In genomic region chr13:97744036-97744435, GRCm38 (mm10) we compare ENCODE assay signal across 21 mouse cellular contexts. TPM values are rescaled to one million over a fixed set of nuclear protein-coding genes. Genes with fewer than 3 reads are reported as not detected.
DNase-seq lines count a peak whose midpoint lies in the region; ATAC-seq and TF ChIP-seq lines count a peak whose summit lies in the region.
"Had no signal": no experiment of that assay in that cellular context is flagged by ENCODE, and none has a peak within 500 bp of the region (broad histone marks: within the 10 kb centered on the region; RNA-seq: fewer than 3 reads in every experiment).

No protein-coding gene starts in this region.

- H3K4me1 ChIP-seq in hindbrain, embryonic 10.5 days (replicated peaks) = peaks cover 55% of the 10 kb centered on the region
- H3K4me1 ChIP-seq in hindbrain, embryonic 11.5 days (replicated peaks; ENCODE audit: control insufficient read depth, insufficient read depth, low read length) = peaks cover 10% of the 10 kb centered on the region
- H3K4me1 ChIP-seq in liver, embryonic 14.5 days (replicated peaks; ENCODE audit: control insufficient read depth in 2 of 2, insufficient read depth in 2 of 2, low read length in 1 of 2) = peaks cover 24 to 36% of the 10 kb centered on the region in 2 experiments
- H3K4me1 ChIP-seq in intestine, embryonic 16.5 days (ENCODE audit: control insufficient read depth, insufficient read depth, low read length) = no peaks in the 10 kb centered on the region
- no peaks in the 10 kb centered on the region for H3K4me1 ChIP-seq in kidney, adult 2 months (ENCODE audit: control insufficient read depth, insufficient read depth, low read length)
- H3K4me1 ChIP-seq: heart, embryonic 15.5 days; intestine, embryonic 15.5 days had no signal

- H3K9ac ChIP-seq in hindbrain, embryonic 11.5 days (ENCODE audit: low read depth, low read length) = no peak overlapping the region
- H3K9ac ChIP-seq in liver, embryonic 14.5 days (replicated peaks) = peak overlapping the region; percentile 69
- no peak overlapping the region for H3K9ac ChIP-seq in intestine, embryonic 16.5 days (ENCODE audit: low read depth, low read length)
- H3K9ac ChIP-seq: heart, embryonic 15.5 days; hindbrain, embryonic 15.5 days; intestine, embryonic 15.5 days; kidney, embryonic 15.5 days; limb, embryonic 15.5 days; neural tube, embryonic 15.5 days had no signal

- H3K9me3 ChIP-seq in hindbrain, embryonic 10.5 days = no peaks in the 10 kb centered on the region
- H3K9me3 ChIP-seq in hindbrain, embryonic 11.5 days (ENCODE audit: control insufficient read depth, low read length) = no peaks in the 10 kb centered on the region
- H3K9me3 ChIP-seq in liver, embryonic 14.5 days (ENCODE audit: control insufficient read depth, low read length) = no peaks in the 10 kb centered on the region
- H3K9me3 ChIP-seq in intestine, embryonic 16.5 days (ENCODE audit: control insufficient read depth, low read length) = no peaks in the 10 kb centered on the region
- H3K9me3 ChIP-seq: heart, embryonic 15.5 days; hindbrain, embryonic 15.5 days; intestine, embryonic 15.5 days; kidney, embryonic 15.5 days; limb, embryonic 15.5 days; neural tube, embryonic 15.5 days had no signal

- 59% methylated on average over 2 of the region's 2 CpGs for WGBS in hindbrain, embryonic 10.5 days
- WGBS in hindbrain, embryonic 11.5 days = 53% methylated on average over 2 of the region's 2 CpGs
- WGBS in liver, embryonic 14.5 days (ENCODE audit: insufficient replicate concordance) = 20% methylated on average over 2 of the region's 2 CpGs
- 66% methylated on average over 2 of the region's 2 CpGs for WGBS in intestine, embryonic 16.5 days
- 40% methylated on average over 2 of the region's 2 CpGs for WGBS in kidney, adult 2 months

- H3K4me3 ChIP-seq in hindbrain, embryonic 10.5 days = no peak overlapping the region
- no peak overlapping the region for H3K4me3 ChIP-seq in hindbrain, embryonic 11.5 days (ENCODE audit: low read depth, low read length)
- no peak overlapping the region for H3K4me3 ChIP-seq in liver, embryonic 14.5 days (ENCODE audit: insufficient read depth in 1 of 2, low read depth in 2 of 2, low read length in 2 of 2)
- H3K4me3 ChIP-seq in intestine, embryonic 16.5 days (ENCODE audit: low read length) = no peak overlapping the region
- H3K4me3 ChIP-seq in kidney, adult 2 months (ENCODE audit: insufficient read depth, low read depth, low read length) = no peak overlapping the region
- H3K4me3 ChIP-seq: heart, embryonic 15.5 days; hindbrain, embryonic 15.5 days; intestine, embryonic 15.5 days; kidney, embryonic 15.5 days; limb, embryonic 15.5 days; neural tube, embryonic 15.5 days had no signal

- H3K27me3 ChIP-seq in hindbrain, embryonic 10.5 days (ENCODE audit: insufficient read depth, poor library complexity, severe bottlenecking) = no peaks in the 10 kb centered on the region
- no peaks in the 10 kb centered on the region for H3K27me3 ChIP-seq in hindbrain, embryonic 11.5 days (ENCODE audit: control insufficient read depth, insufficient read depth, low read length)
- no peaks in the 10 kb centered on the region for H3K27me3 ChIP-seq in liver, embryonic 14.5 days (ENCODE audit: control insufficient read depth, insufficient read depth, low read length)
- H3K27me3 ChIP-seq in intestine, embryonic 16.5 days (replicated peaks; ENCODE audit: control insufficient read depth, insufficient read depth, low read length) = no peaks in the 10 kb centered on the region
- H3K27me3 ChIP-seq in kidney, adult 2 months (replicated peaks; ENCODE audit: control insufficient read depth, insufficient read depth, low read length) = no peaks in the 10 kb centered on the region
- H3K27me3 ChIP-seq: heart, embryonic 15.5 days; hindbrain, embryonic 15.5 days; intestine, embryonic 15.5 days; kidney, embryonic 15.5 days; limb, embryonic 15.5 days; neural tube, embryonic 15.5 days had no signal

- no peak for ATAC-seq in hindbrain, embryonic 11.5 days (ENCODE audit: low FRiP score)
- ATAC-seq in liver, embryonic 14.5 days (ENCODE audit: insufficient read depth) = no peak
- no peak for ATAC-seq in intestine, embryonic 16.5 days
- ATAC-seq: intestine, embryonic 15.5 days had no signal

- no peak for TF ChIP-seq POLR2A in kidney, adult 2 months (IDR thresholded peaks at IDR 0.05; ENCODE audit: low read depth, low read length)

- TF ChIP-seq CTCF in liver, embryonic 14.5 days (IDR thresholded peaks at IDR 0.05; ENCODE audit: low read depth) = no peak
- TF ChIP-seq CTCF in kidney, adult 2 months (conservative IDR thresholded peaks at IDR 0.05; ENCODE audit: insufficient read depth, insufficient read length, low read depth, low read length) = no peak

- no peak overlapping the region for H3K4me2 ChIP-seq in hindbrain, embryonic 11.5 days (replicated peaks; ENCODE audit: low read depth, low read length)
- H3K4me2 ChIP-seq in liver, embryonic 14.5 days (ENCODE audit: low read depth) = peak overlapping the region; percentile 70
- H3K4me2 ChIP-seq in intestine, embryonic 16.5 days (ENCODE audit: low read depth, low read length) = no peak overlapping the region
- H3K4me2 ChIP-seq: heart, embryonic 15.5 days; hindbrain, embryonic 15.5 days; intestine, embryonic 15.5 days; kidney, embryonic 15.5 days; limb, embryonic 15.5 days; midbrain, embryonic 11.5 days; neural tube, embryonic 15.5 days had no signal

- H3K27ac ChIP-seq in hindbrain, embryonic 10.5 days = peak overlapping the region; percentile 46; the same call in 1 of the 2 replicates
- no peak overlapping the region for H3K27ac ChIP-seq in hindbrain, embryonic 11.5 days (ENCODE audit: low read depth, low read length)
- H3K27ac ChIP-seq in liver, embryonic 14.5 days = peak overlapping the region; percentile 91
- no peak overlapping the region for H3K27ac ChIP-seq in intestine, embryonic 16.5 days (ENCODE audit: low read length)
- H3K27ac ChIP-seq in kidney, adult 2 months (ENCODE audit: insufficient read depth, low read depth, low read length) = no peak overlapping the region
- H3K27ac ChIP-seq: heart, embryonic 15.5 days; hindbrain, embryonic 15.5 days; intestine, embryonic 15.5 days; kidney, embryonic 15.5 days; limb, embryonic 15.5 days; neural tube, embryonic 15.5 days had no signal

- H3K36me3 ChIP-seq in hindbrain, embryonic 10.5 days = no peaks in the 10 kb centered on the region
- no peaks in the 10 kb centered on the region for H3K36me3 ChIP-seq in hindbrain, embryonic 11.5 days (ENCODE audit: control insufficient read depth, insufficient read depth, low read length)
- no peaks in the 10 kb centered on the region for H3K36me3 ChIP-seq in liver, embryonic 14.5 days (replicated peaks; ENCODE audit: control insufficient read depth, insufficient read depth, low read depth)
- H3K36me3 ChIP-seq in intestine, embryonic 16.5 days (ENCODE audit: control insufficient read depth, insufficient read depth, low read length) = no peaks in the 10 kb centered on the region
- H3K36me3 ChIP-seq in kidney, adult 2 months (ENCODE audit: control insufficient read depth, insufficient read depth, low read length) = no peaks in the 10 kb centered on the region
- H3K36me3 ChIP-seq: heart, embryonic 15.5 days; hindbrain, embryonic 15.5 days; intestine, embryonic 15.5 days; kidney, embryonic 15.5 days; limb, embryonic 15.5 days; neural tube, embryonic 15.5 days had no signal

- TF ChIP-seq EP300 in liver, embryonic 14.5 days (IDR thresholded peaks at IDR 0.05; ENCODE audit: low read depth) = no peak

- no peak for DNase-seq in hindbrain, embryonic 10.5 days (ENCODE audit: low spot score)
- DNase-seq in hindbrain, embryonic 11.5 days (ENCODE audit: low spot score) = no peak
- peak; percentile 40 for DNase-seq in 3T3-L1 (ENCODE audit: low read depth, low spot score)
- peak; percentile 6 for DNase-seq in Muller cell, postnatal 12 days (ENCODE audit: inconsistent ontology term)
- no peak for DNase-seq in liver, embryonic 14.5 days (ENCODE audit: low read depth in 3 of 3, low spot score in 3 of 3)
- DNase-seq in kidney, adult 2 months = no peak
- DNase-seq: cerebellum, adult 11-12 months; gastrocnemius, postnatal 36 days; heart, postnatal 36 days; kidney, postnatal 36 days; lung, postnatal 10 days; right cerebral cortex, adult 18-20 months; thymus, postnatal 14 days had no signal

RNA-seq across cellular contexts. Expression of gene Gm10260, which starts 16.4 kb away (rescaled TPM):
- polyA plus RNA-seq in hindbrain, embryonic 10.5 days (2016; fragmentation: Nextera tagmentation; extraction: Ambion mirVana) = 3.7 and 3.8 TPM in 2 replicates
- 3.2 and 3.4 TPM in 2 replicates for polyA plus RNA-seq in hindbrain, embryonic 11.5 days (2014; fragmentation: Nextera tagmentation; extraction: Ambion mirVana)
- 3.7 and 29.6 TPM in 2 replicates for polyA plus RNA-seq in liver, embryonic 14.5 days (2012; rRNA removed)
- 0.99 and 2.3 TPM in 2 replicates for polyA plus RNA-seq in liver, embryonic 14.5 days (2014; fragmentation: Nextera tagmentation; extraction: Ambion mirVana)
- polyA plus RNA-seq in intestine, embryonic 16.5 days (2015; fragmentation: Nextera tagmentation; extraction: Ambion mirVana) = 4.0 and 5.2 TPM in 2 replicates
- 3.9 and 5.3 TPM in 2 replicates for polyA plus RNA-seq in kidney, adult 2 months (2012; rRNA removed)

Comparison
In these comparisons a context has a peak if more than half of its experiments do, and no peak if none do; other contexts are left out.
1. H3K27ac ChIP-seq: peak in hindbrain, embryonic 10.5 days (single experiment) and liver, embryonic 14.5 days (single experiment); none in hindbrain, embryonic 11.5 days (single experiment), intestine, embryonic 16.5 days (single experiment) and kidney, adult 2 months (single experiment).
2. DNase-seq: peak in 3T3-L1 (single experiment) and Muller cell, postnatal 12 days (single experiment); none in hindbrain, embryonic 10.5 days (single experiment), hindbrain, embryonic 11.5 days (single experiment), liver, embryonic 14.5 days (0 of 3) and kidney, adult 2 months (single experiment).